Mouse (Mus musculus): ENCODE results near the gene Runx1.

- TF ChIP-seq CTCF (IDR thresholded peaks at IDR 0.05; ENCODE audit: control insufficient read depth, insufficient read depth, low read length) (no peak), POLR2A (IDR thresholded peaks at IDR 0.05; ENCODE audit: borderline replicate concordance, control insufficient read depth, low read depth, low read length) (no peak)
Observed at GRCm38 (mm10) chr16:92705564-92706458, 120.1 kb downstream of the Runx1 start.
